Mouse (Mus musculus): ENCODE measurements at regions not wholly inside any gene's neighbourhood (a gene's known extent, or its start where the extent isn't known, plus 50 kb on each side); places are given as distances from the start of the nearest gene placed in this dataset.

DNA sequence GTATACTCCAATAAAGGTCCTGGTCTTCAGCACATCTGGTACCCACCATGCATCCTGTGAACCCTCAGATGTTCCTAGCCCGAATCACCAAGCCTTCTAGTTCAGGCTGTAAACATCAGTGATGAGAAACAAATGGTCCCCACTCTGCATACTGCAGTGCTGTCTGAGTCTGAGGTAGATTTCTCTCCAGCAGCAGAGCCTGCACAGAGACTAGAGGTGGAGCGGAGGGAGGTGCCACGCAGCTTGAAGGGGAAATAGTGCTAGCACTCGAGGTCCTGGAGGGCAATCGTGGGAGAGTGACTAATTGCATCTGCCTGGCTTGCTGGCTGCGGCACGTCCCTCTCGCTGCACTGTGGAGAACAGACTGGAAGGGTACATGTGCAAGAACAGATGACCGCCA lies 228.7 kb downstream of the Bcor start:
- no peak overlapping the region for H3K27ac ChIP-seq (replicated peaks; ENCODE audit: low read depth, low read length)
- 28% methylated on average over 9 of the region's 9 CpGs for WGBS
- H3K4me3 ChIP-seq (ENCODE audit: low read depth, low read length), result no peak overlapping the region
- H3K9ac ChIP-seq (ENCODE audit: low read length), result no peak overlapping the region
- H3K36me3 ChIP-seq (ENCODE audit: control insufficient read depth, insufficient read depth, low read length), result no peaks in the 10 kb centered on the region
- no peaks in the 10 kb centered on the region for H3K9me3 ChIP-seq (ENCODE audit: control insufficient read depth, low read length)
- 0 out of 2 replicates have a peak, but pooled peaks cover 3% of the 10 kb centered on the region for H3K27me3 ChIP-seq (ENCODE audit: control insufficient read depth, insufficient read depth, low read length)
- 0 out of 2 replicates have a peak, but pooled peaks have one; percentile 51 for ATAC-seq (ENCODE audit: insufficient number of reproducible peaks, low FRiP score, low TSS enrichment, low read depth)
- H3K4me2 ChIP-seq (ENCODE audit: low read depth, severe bottlenecking), result no peak overlapping the region
- H3K4me1 ChIP-seq (ENCODE audit: control insufficient read depth, insufficient read depth, low read length), result peaks cover 6% of the 10 kb centered on the region
- peak; percentile 32 for DNase-seq (ENCODE audit: low spot score)

DNA sequence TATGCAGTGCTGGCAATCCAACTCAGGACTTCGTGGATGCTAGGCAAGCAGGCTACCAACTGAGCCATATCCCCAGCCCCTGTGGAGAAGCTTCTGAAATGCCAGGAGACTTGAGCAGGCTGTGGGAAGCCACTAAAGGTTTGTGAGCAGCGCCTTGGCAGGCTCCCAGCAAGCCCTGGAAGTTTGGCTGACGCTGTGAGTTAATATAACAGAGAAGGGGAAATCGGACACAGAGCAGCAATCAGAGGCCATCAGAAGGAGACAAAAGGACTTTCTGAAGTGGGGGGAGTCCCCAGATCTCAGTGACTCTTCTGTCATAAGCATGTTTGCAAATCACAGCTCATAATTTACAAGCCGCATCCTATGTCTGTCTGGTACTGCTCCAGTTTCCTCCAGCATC lies 224.8 kb downstream of the Bcor start:
- no peaks in the 10 kb centered on the region for H3K36me3 ChIP-seq (ENCODE audit: control insufficient read depth, insufficient read depth, low read length)
- H3K27me3 ChIP-seq (ENCODE audit: control insufficient read depth, insufficient read depth, low read length), result no peaks in the 10 kb centered on the region
- H3K27ac ChIP-seq (replicated peaks; ENCODE audit: low read depth, low read length), result no peak overlapping the region
- no peaks in the 10 kb centered on the region for H3K9me3 ChIP-seq (ENCODE audit: control insufficient read depth, low read length)
- H3K4me2 ChIP-seq (ENCODE audit: low read depth, severe bottlenecking), result no peak overlapping the region
- 62% methylated on average over 5 of the region's 5 CpGs for WGBS
- H3K4me1 ChIP-seq (ENCODE audit: control insufficient read depth, insufficient read depth, low read length), result no peaks in the 10 kb centered on the region
- no peak overlapping the region for H3K4me3 ChIP-seq (ENCODE audit: low read depth, low read length)
- no peak overlapping the region for H3K9ac ChIP-seq (ENCODE audit: low read length)
- DNase-seq (ENCODE audit: low spot score) (no peak), ATAC-seq (ENCODE audit: insufficient number of reproducible peaks, low FRiP score, low TSS enrichment, low read depth) (no peak)

DNA sequence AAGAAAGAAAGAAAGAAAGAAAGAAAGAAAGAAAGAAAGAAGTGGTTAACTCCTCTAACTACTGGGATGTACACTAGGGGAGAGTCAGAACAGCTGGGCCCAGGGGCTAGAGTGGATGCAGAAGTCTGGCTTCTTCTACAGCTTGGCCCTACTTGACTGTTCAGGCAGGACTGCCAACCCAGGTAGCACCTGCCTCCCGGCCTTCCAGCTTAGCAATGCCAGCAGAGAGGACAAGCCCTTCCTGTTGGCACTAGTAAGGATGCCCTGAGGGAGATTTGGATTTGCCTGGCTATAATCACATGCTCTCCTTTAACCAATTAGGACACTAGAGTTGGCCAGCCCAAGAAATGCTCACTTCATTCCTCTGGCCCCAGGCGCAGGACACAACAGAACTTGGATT lies 219.9 kb downstream of the Bcor start:
- Histone ChIP-seq H3K36me3 (ENCODE audit: control insufficient read depth, insufficient read depth, low read length) (no peaks in the 10 kb centered on the region), H3K27ac (replicated peaks; ENCODE audit: low read depth, low read length) (no peak overlapping the region), H3K9ac (ENCODE audit: low read length) (no peak overlapping the region), H3K27me3 (ENCODE audit: control insufficient read depth, insufficient read depth, low read length) (peaks cover 6% of the 10 kb centered on the region; the same call in 1 of the 2 replicates), H3K4me3 (ENCODE audit: low read depth, low read length) (no peak overlapping the region), H3K4me2 (ENCODE audit: low read depth, severe bottlenecking) (no peak overlapping the region), H3K9me3 (ENCODE audit: control insufficient read depth, low read length) (no peaks in the 10 kb centered on the region), H3K4me1 (ENCODE audit: control insufficient read depth, insufficient read depth, low read length) (no peaks in the 10 kb centered on the region)
- ATAC-seq (ENCODE audit: insufficient number of reproducible peaks, low FRiP score, low TSS enrichment, low read depth), result no peak
- WGBS, result 72% methylated on average over 2 of the region's 2 CpGs
- DNase-seq (ENCODE audit: low spot score), result no peak

DNA sequence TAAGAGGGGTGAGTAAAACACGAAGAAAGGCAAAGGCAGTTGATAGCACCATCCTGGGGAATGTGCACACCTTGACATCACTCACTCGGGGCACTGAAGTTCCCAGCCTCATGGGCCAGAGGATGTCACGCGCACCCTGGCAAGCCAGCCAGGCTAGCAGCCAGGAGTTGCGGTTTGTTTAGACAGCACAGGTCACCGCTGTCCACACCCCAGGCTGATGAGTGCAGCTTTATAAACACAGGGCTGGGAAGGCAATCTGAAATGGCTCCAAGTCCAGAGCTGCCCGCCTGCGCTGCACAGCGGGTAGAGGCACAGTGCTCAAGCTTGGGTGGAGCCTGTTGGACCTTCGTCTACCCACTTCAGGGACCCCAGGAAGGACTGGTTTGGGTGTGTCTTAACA lies 216.8 kb downstream of the Bcor start:
- no peak overlapping the region for H3K9ac ChIP-seq (ENCODE audit: low read length)
- DNase-seq (ENCODE audit: low spot score) (no peak), ATAC-seq (ENCODE audit: insufficient number of reproducible peaks, low FRiP score, low TSS enrichment, low read depth) (no peak)
- H3K36me3 ChIP-seq (ENCODE audit: control insufficient read depth, insufficient read depth, low read length), result no peaks in the 10 kb centered on the region
- no peak overlapping the region for H3K4me2 ChIP-seq (ENCODE audit: low read depth, severe bottlenecking)
- peaks cover 6% of the 10 kb centered on the region; the same call in 1 of the 2 replicates for H3K27me3 ChIP-seq (ENCODE audit: control insufficient read depth, insufficient read depth, low read length)
- 46% methylated on average over 10 of the region's 10 CpGs for WGBS
- no peak overlapping the region for H3K4me3 ChIP-seq (ENCODE audit: low read depth, low read length)
- no peak overlapping the region for H3K27ac ChIP-seq (replicated peaks; ENCODE audit: low read depth, low read length)
- no peaks in the 10 kb centered on the region for H3K9me3 ChIP-seq (ENCODE audit: control insufficient read depth, low read length)
- no peaks in the 10 kb centered on the region for H3K4me1 ChIP-seq (ENCODE audit: control insufficient read depth, insufficient read depth, low read length)

DNA sequence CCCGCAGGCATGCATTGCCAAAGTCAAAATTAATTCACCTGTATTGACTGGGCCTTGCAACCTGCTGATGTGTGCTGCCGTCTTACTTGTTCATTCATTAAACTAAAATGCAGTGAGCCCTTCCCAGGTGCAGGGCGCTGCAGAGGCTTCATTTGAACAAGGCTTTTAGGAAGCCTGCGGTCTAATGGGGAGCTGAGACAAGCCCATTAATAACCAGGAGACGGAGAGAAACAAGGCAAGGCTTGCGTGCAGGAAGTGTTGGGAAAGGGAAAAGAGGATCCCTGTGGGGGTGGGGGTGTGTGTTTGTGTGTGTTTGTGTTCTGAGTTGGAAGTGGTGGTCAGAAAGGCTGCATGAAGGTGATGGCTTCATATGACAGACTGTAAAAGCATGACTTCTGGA lies 215.6 kb downstream of the Bcor start:
- no peak for DNase-seq (ENCODE audit: low spot score)
- Histone ChIP-seq H3K27me3 (ENCODE audit: control insufficient read depth, insufficient read depth, low read length) (peaks cover 6% of the 10 kb centered on the region; the same call in 1 of the 2 replicates), H3K4me3 (ENCODE audit: low read depth, low read length) (no peak overlapping the region), H3K4me1 (ENCODE audit: control insufficient read depth, insufficient read depth, low read length) (no peaks in the 10 kb centered on the region), H3K4me2 (ENCODE audit: low read depth, severe bottlenecking) (no peak overlapping the region), H3K9ac (ENCODE audit: low read length) (no peak overlapping the region), H3K27ac (replicated peaks; ENCODE audit: low read depth, low read length) (no peak overlapping the region), H3K9me3 (ENCODE audit: control insufficient read depth, low read length) (no peaks in the 10 kb centered on the region), H3K36me3 (ENCODE audit: control insufficient read depth, insufficient read depth, low read length) (no peaks in the 10 kb centered on the region)
- WGBS, result 30% methylated on average over 6 of the region's 6 CpGs
- no peak for ATAC-seq (ENCODE audit: insufficient number of reproducible peaks, low FRiP score, low TSS enrichment, low read depth)

DNA sequence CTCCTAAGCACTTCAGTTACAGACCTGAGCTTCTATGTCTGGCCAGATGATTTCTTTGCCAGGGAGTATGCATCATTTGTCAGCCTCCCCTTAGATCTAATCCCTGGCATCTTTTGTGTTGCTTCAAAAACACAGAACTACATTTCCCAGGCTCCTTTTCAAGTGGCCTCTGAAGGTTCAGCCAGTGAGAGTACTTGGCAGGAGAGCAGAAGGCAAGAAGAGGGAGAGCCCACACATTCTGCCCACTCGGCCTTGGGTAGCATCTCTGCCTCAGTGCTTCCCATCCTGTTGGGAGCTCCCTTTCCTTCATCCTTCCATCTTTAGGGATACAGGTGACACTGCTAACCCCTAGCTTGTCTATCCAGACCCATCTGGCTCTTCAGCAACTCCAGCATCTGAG lies 214.9 kb downstream of the Bcor start:
- DNase-seq (ENCODE audit: low spot score) (no peak), ATAC-seq (ENCODE audit: insufficient number of reproducible peaks, low FRiP score, low TSS enrichment, low read depth) (no peak)
- H3K9me3 ChIP-seq (ENCODE audit: control insufficient read depth, low read length), result no peaks in the 10 kb centered on the region
- WGBS, result 27% methylated on average over 1 of the region's 1 CpGs
- H3K4me2 ChIP-seq (ENCODE audit: low read depth, severe bottlenecking), result no peak overlapping the region
- H3K4me3 ChIP-seq (ENCODE audit: low read depth, low read length), result no peak overlapping the region
- H3K4me1 ChIP-seq (ENCODE audit: control insufficient read depth, insufficient read depth, low read length), result no peaks in the 10 kb centered on the region
- no peak overlapping the region for H3K27ac ChIP-seq (replicated peaks; ENCODE audit: low read depth, low read length)
- H3K9ac ChIP-seq (ENCODE audit: low read length), result no peak overlapping the region
- H3K36me3 ChIP-seq (ENCODE audit: control insufficient read depth, insufficient read depth, low read length), result no peaks in the 10 kb centered on the region
- peaks cover 6% of the 10 kb centered on the region; the same call in 1 of the 2 replicates for H3K27me3 ChIP-seq (ENCODE audit: control insufficient read depth, insufficient read depth, low read length)

DNA sequence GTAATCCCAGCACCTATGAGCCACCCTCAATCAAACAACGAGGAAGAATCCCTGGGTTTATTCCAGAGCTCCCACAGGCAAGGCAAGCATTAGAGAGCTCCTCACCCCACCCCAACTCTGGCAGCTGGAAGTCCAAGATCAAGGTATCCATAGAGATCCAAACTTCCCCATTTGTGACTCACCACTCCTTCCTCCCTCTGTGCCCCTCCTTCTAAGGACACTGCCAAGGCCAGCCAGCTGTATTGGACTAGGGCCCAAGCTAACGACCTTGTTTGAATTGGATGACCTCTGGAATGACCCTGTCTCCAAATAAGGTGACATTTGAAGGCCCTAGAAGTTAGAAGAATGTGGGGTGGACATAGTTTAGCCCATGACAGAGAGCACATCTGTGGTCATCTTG lies 208.0 kb downstream of the Bcor start:
- 45% methylated on average over 2 of the region's 2 CpGs for WGBS
- Histone ChIP-seq H3K9me3 (ENCODE audit: control insufficient read depth, low read length) (no peaks in the 10 kb centered on the region), H3K4me2 (ENCODE audit: low read depth, severe bottlenecking) (no peak overlapping the region), H3K4me3 (ENCODE audit: low read depth, low read length) (no peak overlapping the region), H3K4me1 (ENCODE audit: control insufficient read depth, insufficient read depth, low read length) (no peaks in the 10 kb centered on the region), H3K36me3 (ENCODE audit: control insufficient read depth, insufficient read depth, low read length) (no peaks in the 10 kb centered on the region), H3K27me3 (ENCODE audit: control insufficient read depth, insufficient read depth, low read length) (peaks cover 3% of the 10 kb centered on the region; the same call in 1 of the 2 replicates), H3K9ac (ENCODE audit: low read length) (no peak overlapping the region), H3K27ac (replicated peaks; ENCODE audit: low read depth, low read length) (no peak overlapping the region)
- DNase-seq (ENCODE audit: low spot score), result no peak
- no peak for ATAC-seq (ENCODE audit: insufficient number of reproducible peaks, low FRiP score, low TSS enrichment, low read depth)

DNA sequence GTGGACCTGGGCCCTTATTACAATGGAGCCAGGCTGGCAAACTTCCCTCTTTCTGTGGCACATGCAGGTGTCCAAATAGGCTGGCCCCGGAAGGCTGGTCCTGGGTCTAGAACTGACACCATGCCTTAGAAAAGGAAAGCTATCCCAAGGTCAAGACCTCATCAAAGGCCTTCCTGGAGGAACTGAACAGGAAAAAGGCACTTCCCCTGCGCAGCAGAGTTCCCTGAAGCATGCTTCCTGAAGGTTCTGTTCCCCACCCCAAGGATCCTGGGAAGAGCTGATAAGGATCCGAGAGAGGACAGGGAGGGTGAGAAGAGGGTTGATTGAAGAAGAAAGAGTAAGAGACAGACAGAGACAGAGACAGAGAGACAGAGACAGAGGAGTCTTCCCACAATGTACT lies 204.0 kb downstream of the Bcor start:
- peaks cover 3% of the 10 kb centered on the region; the same call in 1 of the 2 replicates for H3K27me3 ChIP-seq (ENCODE audit: control insufficient read depth, insufficient read depth, low read length)

DNA sequence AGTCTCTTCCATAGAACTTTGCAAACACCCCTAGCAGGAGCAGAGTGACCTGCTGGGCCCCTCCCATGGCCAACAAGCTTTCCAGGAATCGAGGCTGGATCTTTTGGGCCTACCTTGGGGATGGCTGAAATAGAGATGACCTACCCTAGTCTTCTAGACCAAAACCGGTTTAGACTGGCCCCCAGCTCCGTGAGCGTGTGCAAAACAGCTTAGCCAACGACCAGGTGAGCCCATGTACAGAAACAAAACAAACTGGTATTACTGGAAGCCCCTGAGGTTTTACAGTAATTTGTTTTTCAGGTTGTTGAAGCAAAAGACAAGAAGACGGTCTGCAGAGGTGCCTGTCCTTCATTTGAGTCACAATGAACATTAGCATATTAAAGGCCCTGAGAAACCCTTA lies 203.1 kb downstream of the Bcor start:
- Histone ChIP-seq H3K27me3 (ENCODE audit: control insufficient read depth, insufficient read depth, low read length) (peaks cover 3% of the 10 kb centered on the region; the same call in 1 of the 2 replicates), H3K4me2 (ENCODE audit: low read depth, severe bottlenecking) (no peak overlapping the region), H3K9me3 (ENCODE audit: control insufficient read depth, low read length) (no peaks in the 10 kb centered on the region), H3K4me1 (ENCODE audit: control insufficient read depth, insufficient read depth, low read length) (no peaks in the 10 kb centered on the region), H3K9ac (ENCODE audit: low read length) (no peak overlapping the region), H3K27ac (replicated peaks; ENCODE audit: low read depth, low read length) (no peak overlapping the region), H3K36me3 (ENCODE audit: control insufficient read depth, insufficient read depth, low read length) (no peaks in the 10 kb centered on the region), H3K4me3 (ENCODE audit: low read depth, low read length) (no peak overlapping the region)
- WGBS, result 46% methylated on average over 6 of the region's 6 CpGs
- ATAC-seq (ENCODE audit: insufficient number of reproducible peaks, low FRiP score, low TSS enrichment, low read depth), result no peak
- DNase-seq (ENCODE audit: low spot score), result no peak

More for the DNA sequence above, 204.0 kb downstream of the Bcor start:
- no peaks in the 10 kb centered on the region for H3K36me3 ChIP-seq (ENCODE audit: control insufficient read depth, insufficient read depth, low read length)
- no peak for ATAC-seq (ENCODE audit: insufficient number of reproducible peaks, low FRiP score, low TSS enrichment, low read depth)
- H3K4me2 ChIP-seq (ENCODE audit: low read depth, severe bottlenecking), result no peak overlapping the region
- H3K9me3 ChIP-seq (ENCODE audit: control insufficient read depth, low read length), result no peaks in the 10 kb centered on the region
- no peaks in the 10 kb centered on the region for H3K4me1 ChIP-seq (ENCODE audit: control insufficient read depth, insufficient read depth, low read length)
- 77% methylated on average over 3 of the region's 3 CpGs for WGBS
- no peak overlapping the region for H3K27ac ChIP-seq (replicated peaks; ENCODE audit: low read depth, low read length)
- DNase-seq (ENCODE audit: low spot score), result no peak
- no peak overlapping the region for H3K4me3 ChIP-seq (ENCODE audit: low read depth, low read length)
- H3K9ac ChIP-seq (ENCODE audit: low read length), result no peak overlapping the region
